Mouse (Mus musculus): Measurements from ENCODE around the gene Gm3233.
"Not testable (repeated sequence)": the region's sequence is repeated elsewhere in the genome, so short reads cannot be mapped to it uniquely, and the experiment has no call there.

Gm3233 gene

DNA sequence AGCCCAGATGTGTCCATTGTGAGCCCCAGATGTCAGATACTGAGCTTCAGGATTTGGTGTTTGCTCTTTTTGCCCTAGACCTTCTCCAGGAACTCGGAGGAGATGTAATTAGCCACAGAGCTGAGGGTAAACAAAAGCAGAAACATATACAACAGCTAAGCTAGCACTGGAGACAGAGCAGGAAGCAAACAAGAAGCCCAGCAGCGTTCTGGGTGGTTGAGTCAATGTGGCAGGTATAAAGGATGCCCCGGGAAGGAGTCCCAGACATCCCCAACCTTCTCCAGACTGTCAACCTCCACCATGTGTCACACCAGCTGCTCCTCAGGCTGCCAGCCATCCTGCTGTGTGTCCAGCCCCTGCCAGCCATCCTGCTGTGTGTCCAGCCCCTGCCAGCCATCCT, 33.3 kb downstream of the Gm3233 start, which contains the start of gene Gm10100:
Gm10100 (plus strand) TSS at position 301 of the 400 bp plus-strand sequence.
- no peak for DNase-seq

DNA sequence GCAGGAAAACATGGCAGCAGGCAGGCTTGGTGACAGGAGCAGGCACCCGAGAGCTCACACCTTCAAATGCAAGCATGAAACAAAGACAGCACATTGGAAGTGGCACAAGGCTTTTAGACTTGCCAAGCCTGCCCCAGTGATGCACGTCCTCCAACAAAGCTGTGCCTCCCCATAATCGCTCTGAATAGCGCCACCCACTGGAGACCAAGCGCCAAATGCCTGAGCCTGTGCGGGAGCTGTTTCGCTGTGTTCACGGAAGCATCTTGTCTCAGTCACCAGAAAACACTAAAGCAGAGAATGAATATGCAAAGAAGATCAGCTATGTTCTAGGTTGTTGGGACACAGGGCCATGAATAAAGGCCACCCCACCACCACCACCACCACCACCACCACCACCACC, 34.6 kb downstream of the Gm3233 start:
- no peak for DNase-seq

DNA sequence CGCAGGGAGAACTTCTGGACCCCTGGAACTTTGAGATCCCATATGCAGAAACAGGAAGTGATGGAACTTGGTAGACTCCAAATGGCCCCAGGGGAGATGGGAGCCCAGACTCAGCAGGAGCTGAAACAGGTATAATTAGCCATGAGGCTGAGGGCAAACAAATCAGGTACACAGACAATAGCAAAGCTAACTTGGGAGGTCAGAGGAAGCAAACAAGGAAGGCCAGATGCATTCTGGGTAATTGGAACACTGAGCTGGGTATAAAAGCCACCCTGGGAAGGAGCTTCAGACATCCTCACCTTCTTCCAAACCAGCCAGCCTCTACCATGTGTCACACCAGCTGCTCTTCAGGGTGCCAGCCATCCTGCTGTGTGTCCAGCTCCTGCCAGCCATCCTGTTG, 39.2 kb downstream of the Gm3233 start, which contains the start of gene Krtap12-1:
Krtap12-1 (plus strand) TSS at position 301 of the 400 bp plus-strand sequence.
- DNase-seq: not testable (repeated sequence)

- no peak for DNase-seq
These were observed 44.0 kb downstream of the Gm3233 start, which contains the start of gene Gm10142 for GRCm38 (mm10) chr10:77715507-77715906. TSS of gene Gm10142 (plus strand) at chr10:77715807.

DNA sequence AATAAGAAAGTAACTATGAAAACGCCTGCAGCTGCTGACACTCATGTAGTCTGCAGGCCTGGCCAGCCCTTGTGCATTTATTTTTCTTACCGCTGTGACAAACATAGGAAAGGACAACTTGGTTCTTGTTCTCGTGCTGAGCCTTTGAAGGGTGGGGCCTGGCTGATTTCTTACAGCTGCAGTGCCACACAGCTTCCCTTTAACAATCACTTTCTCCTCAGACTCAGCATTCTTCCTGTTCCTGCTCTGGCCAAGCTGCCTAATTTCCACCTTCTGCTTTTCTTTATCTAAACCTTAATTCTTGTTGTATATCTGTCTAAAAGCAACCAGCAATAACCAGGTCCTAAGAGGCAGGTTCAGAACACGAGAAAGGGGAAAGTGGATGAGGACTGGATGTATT, 45.7 kb downstream of the Gm3233 start:
- DNase-seq: no peak

DNA sequence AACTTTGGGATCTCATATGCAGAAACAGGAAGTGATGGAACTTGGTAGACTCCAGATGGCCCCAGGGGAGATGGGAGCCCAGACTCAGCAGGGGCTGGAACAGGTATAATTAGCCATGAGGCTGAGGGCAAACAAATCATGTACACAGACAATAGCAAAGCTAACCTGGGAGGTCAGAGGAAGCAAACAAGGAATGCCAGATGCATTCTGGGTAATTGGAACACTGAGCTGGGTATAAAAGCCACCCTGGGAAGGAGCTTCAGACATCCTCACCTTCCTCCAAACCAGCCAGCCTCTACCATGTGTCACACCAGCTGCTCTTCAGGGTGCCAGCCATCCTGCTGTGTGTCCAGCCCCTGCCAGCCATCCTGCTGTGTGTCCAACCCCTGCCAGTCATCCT, 48.3 kb downstream of the Gm3233 start, which contains the start of gene Gm10024:
Gm10024 (plus strand) TSS at position 301 of the 400 bp plus-strand sequence.
- DNase-seq: not testable (repeated sequence)

DNA sequence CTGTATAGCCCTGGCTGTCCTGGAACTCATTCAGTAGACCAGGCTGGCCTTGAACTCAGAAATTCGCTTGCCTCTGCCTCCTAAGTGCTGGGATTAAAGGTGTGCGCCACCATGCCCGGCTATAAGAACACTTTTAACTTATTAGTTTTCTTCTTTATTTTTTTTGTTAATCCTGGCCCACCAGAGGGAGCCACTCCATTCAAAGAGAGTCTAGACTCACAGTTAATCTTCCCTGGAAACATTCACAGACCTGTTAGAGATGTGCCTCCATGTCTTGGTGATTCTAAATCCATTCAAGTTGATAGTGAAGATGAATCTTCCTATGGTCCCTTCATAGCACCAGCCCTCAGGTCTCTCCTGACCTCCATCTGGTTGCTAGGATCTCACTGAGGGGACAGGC, 49.7 kb downstream of the Gm3233 start:
- DNase-seq: no peak
